Mouse (Mus musculus): ENCODE data around the gene Tubg2. TPM values are rescaled to one million over a fixed set of nuclear protein-coding genes. Genes with fewer than 3 reads are reported as not detected.

Tubg2 gene
- 0.31 and 0.74 TPM in 2 replicates for total RNA-seq (2012; rRNA removed)

DNA sequence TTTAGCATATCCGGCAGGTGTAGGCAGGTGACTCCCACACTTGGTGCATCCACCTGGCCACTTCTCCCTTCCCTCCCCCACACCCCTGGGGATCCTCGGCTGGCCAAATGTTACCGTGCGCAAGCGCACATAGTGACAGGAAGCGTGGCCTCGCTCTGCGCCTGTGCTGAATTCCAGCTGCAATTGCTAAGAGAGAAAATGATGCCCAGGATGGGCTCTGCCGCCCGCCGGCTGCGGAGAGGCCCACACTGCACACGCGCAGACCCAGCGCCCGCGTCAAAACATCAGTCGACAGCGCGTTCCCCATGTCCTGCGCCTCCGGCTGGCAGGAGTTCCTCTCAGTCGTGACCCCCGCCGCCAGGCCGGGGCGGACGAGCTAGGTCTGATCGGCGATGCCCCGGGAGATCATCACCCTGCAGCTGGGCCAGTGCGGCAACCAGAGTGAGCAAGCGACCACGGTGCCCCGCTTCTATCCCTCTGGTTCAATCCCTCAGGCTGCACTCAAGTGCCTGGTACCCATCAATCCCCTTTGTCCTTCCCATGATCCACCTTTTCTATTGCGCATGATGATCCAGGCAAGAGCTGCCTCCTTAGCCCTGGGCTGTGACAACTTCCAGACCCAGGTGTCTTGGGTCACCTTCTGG, at the start of gene Tubg2:
Tubg2 (plus strand) TSS at position 180 of the 644 bp plus-strand sequence.
- Histone ChIP-seq H3K9me3 (ENCODE audit: control insufficient read depth, insufficient read depth, low read depth, low read length) (no peaks in the 10 kb centered on the region), H3K4me3 (ENCODE audit: insufficient read depth in 1 of 2, low read depth in 1 of 2, low read length in 2 of 2, poor library complexity in 1 of 2, severe bottlenecking in 1 of 2) (peak within 1 kb of the TSS; percentile 52 to 60), H3K9ac (ENCODE audit: insufficient read depth, low read depth, low read length, poor library complexity, severe bottlenecking) (peak within 1 kb of the TSS; percentile 45), H3K4me1 (ENCODE audit: control insufficient read depth in 2 of 2, insufficient read depth in 2 of 2, low read length in 2 of 2, poor library complexity in 1 of 2) (peaks cover 0 to 6% of the 10 kb centered on the region in 2 experiments; a peak in 1 of 4 replicates), H3K27ac (ENCODE audit: insufficient read depth, low read depth, low read length, poor library complexity, severe bottlenecking) (no peak within 1 kb of the TSS), H3K36me3 (ENCODE audit: control insufficient read depth, insufficient read depth, low read length, poor library complexity, severe bottlenecking) (no peaks in the 10 kb centered on the region)
- in situ Hi-C loops (cut with MboI; ENCODE audit: low sequenced_read_pairs in 2 of 2, unreplicated experiment in 2 of 2) = no loop called here
- TF ChIP-seq MAFK (IDR thresholded peaks at IDR 0.05; ENCODE audit: insufficient read depth, low read depth, low read length) = no peak
- TF ChIP-seq HCFC1 (IDR thresholded peaks at IDR 0.05; ENCODE audit: borderline replicate concordance, insufficient read depth, low read length) = no peak
- no peak for TF ChIP-seq ZC3H11A (IDR thresholded peaks at IDR 0.05; ENCODE audit: borderline replicate concordance, low read depth, low read length)
- TF ChIP-seq ZNF384 (IDR thresholded peaks at IDR 0.05; ENCODE audit: low read depth, low read length) = no peak
- TF ChIP-seq CHD2 (IDR thresholded peaks at IDR 0.05; ENCODE audit: low read depth, low read length) = no peak
- DNase-seq (ENCODE audit: low read depth, low spot score) = no peak

DNA sequence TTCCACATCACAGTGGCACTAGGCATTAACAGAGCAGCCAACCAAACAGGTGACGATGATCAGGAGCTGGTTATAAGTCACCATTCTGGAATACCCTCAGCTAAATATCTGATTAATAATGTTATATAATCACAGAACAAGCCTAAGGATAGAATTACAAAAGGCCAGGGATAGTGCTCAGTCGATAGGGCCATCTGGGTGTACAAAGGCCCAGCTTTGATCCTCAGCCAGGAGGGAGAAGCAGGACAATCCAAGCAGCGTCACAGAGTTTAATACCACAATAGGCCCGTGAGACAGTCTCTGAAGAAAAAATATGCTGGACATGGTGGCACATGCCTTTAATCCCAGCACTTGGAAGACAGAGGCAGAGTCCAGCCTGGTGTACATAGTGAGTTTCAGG, 46.4 kb upstream of the Tubg2 start:
- in situ Hi-C loops (cut with MboI; ENCODE audit: low sequenced_read_pairs in 2 of 2, unreplicated experiment in 2 of 2) = no loop called here
- Histone ChIP-seq H3K9ac (ENCODE audit: insufficient read depth, low read depth, low read length, poor library complexity, severe bottlenecking) (no peak overlapping the region), H3K9me3 (ENCODE audit: control insufficient read depth, insufficient read depth, low read depth, low read length) (no peaks in the 10 kb centered on the region), H3K36me3 (ENCODE audit: control insufficient read depth, insufficient read depth, low read length, poor library complexity, severe bottlenecking) (peaks cover 3% of the 10 kb centered on the region; the same call in 1 of the 2 replicates), H3K27ac (ENCODE audit: insufficient read depth, low read depth, low read length, poor library complexity, severe bottlenecking) (no peak overlapping the region), H3K4me1 (ENCODE audit: control insufficient read depth in 2 of 2, insufficient read depth in 2 of 2, low read length in 2 of 2, poor library complexity in 1 of 2) (0 out of 4 replicates have a peak, but pooled peaks cover 0 to 2% of the 10 kb centered on the region in 2 experiments), H3K4me3 (ENCODE audit: insufficient read depth in 1 of 2, low read depth in 1 of 2, low read length in 2 of 2, poor library complexity in 1 of 2, severe bottlenecking in 1 of 2) (no peak overlapping the region)
- TF ChIP-seq HCFC1 (IDR thresholded peaks at IDR 0.05; ENCODE audit: borderline replicate concordance, insufficient read depth, low read length) (no peak), MAFK (IDR thresholded peaks at IDR 0.05; ENCODE audit: insufficient read depth, low read depth, low read length) (no peak)
- DNase-seq (ENCODE audit: low read depth, low spot score) = no peak

GRCm38 (mm10) chr11:101110708-101111107, 45.0 kb upstream of the Tubg2 start:
- Histone ChIP-seq H3K9me3 (ENCODE audit: control insufficient read depth, insufficient read depth, low read depth, low read length) (no peaks in the 10 kb centered on the region), H3K4me1 (ENCODE audit: control insufficient read depth in 2 of 2, insufficient read depth in 2 of 2, low read length in 2 of 2, poor library complexity in 1 of 2) (0 out of 4 replicates have a peak, but pooled peaks cover 0 to 2% of the 10 kb centered on the region in 2 experiments), H3K9ac (ENCODE audit: insufficient read depth, low read depth, low read length, poor library complexity, severe bottlenecking) (no peak overlapping the region), H3K27ac (ENCODE audit: insufficient read depth, low read depth, low read length, poor library complexity, severe bottlenecking) (no peak overlapping the region), H3K4me3 (ENCODE audit: insufficient read depth in 1 of 2, low read depth in 1 of 2, low read length in 2 of 2, poor library complexity in 1 of 2, severe bottlenecking in 1 of 2) (no peak overlapping the region), H3K36me3 (ENCODE audit: control insufficient read depth, insufficient read depth, low read length, poor library complexity, severe bottlenecking) (peaks cover 3% of the 10 kb centered on the region; the same call in 1 of the 2 replicates)
- no peak for DNase-seq (ENCODE audit: low read depth, low spot score)
- TF ChIP-seq CHD2 (IDR thresholded peaks at IDR 0.05; ENCODE audit: low read depth, low read length) = no peak
- in situ Hi-C loops (cut with MboI; ENCODE audit: low sequenced_read_pairs in 2 of 2, unreplicated experiment in 2 of 2) = no loop called here

DNA sequence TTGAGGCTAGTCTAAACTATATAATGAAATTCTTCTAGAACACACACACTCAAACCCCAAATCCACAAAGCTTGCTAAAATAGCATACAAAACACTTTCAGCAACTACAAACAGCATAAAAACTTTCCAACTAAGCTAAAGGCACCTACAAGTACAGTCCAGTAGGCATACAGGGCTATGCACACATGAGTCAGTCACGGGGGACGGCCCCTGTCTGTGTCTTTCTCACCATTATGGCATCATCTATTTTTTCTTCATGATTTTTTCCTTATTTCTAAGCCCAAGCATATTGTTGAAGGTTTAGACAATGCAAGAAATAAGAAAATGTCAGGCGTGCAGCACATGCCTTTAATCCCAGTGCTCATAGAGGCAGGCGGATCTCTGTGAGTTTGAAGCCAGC, 44.5 kb upstream of the Tubg2 start:
- Histone ChIP-seq H3K4me1 (ENCODE audit: control insufficient read depth in 2 of 2, insufficient read depth in 2 of 2, low read length in 2 of 2, poor library complexity in 1 of 2) (0 out of 4 replicates have a peak, but pooled peaks cover 0 to 2% of the 10 kb centered on the region in 2 experiments), H3K36me3 (ENCODE audit: control insufficient read depth, insufficient read depth, low read length, poor library complexity, severe bottlenecking) (peaks cover 3% of the 10 kb centered on the region; the same call in 1 of the 2 replicates), H3K9me3 (ENCODE audit: control insufficient read depth, insufficient read depth, low read depth, low read length) (no peaks in the 10 kb centered on the region), H3K9ac (ENCODE audit: insufficient read depth, low read depth, low read length, poor library complexity, severe bottlenecking) (no peak overlapping the region), H3K27ac (ENCODE audit: insufficient read depth, low read depth, low read length, poor library complexity, severe bottlenecking) (no peak overlapping the region), H3K4me3 (ENCODE audit: insufficient read depth in 1 of 2, low read depth in 1 of 2, low read length in 2 of 2, poor library complexity in 1 of 2, severe bottlenecking in 1 of 2) (no peak overlapping the region)
- DNase-seq (ENCODE audit: low read depth, low spot score) = no peak
- in situ Hi-C loops (cut with MboI; ENCODE audit: low sequenced_read_pairs in 2 of 2, unreplicated experiment in 2 of 2) = no loop called here
- TF ChIP-seq MAFK (IDR thresholded peaks at IDR 0.05; ENCODE audit: insufficient read depth, low read depth, low read length) (no peak), CHD2 (IDR thresholded peaks at IDR 0.05; ENCODE audit: low read depth, low read length) (no peak), HCFC1 (IDR thresholded peaks at IDR 0.05; ENCODE audit: borderline replicate concordance, insufficient read depth, low read length) (no peak), ZNF384 (IDR thresholded peaks at IDR 0.05; ENCODE audit: low read depth, low read length) (no peak), ZC3H11A (IDR thresholded peaks at IDR 0.05; ENCODE audit: borderline replicate concordance, low read depth, low read length) (no peak)

GRCm38 (mm10) chr11:101112186-101112585, 43.5 kb upstream of the Tubg2 start:
- Histone ChIP-seq H3K27ac (ENCODE audit: insufficient read depth, low read depth, low read length, poor library complexity, severe bottlenecking) (peak overlapping the region; percentile 43; the same call in 1 of the 2 replicates), H3K36me3 (ENCODE audit: control insufficient read depth, insufficient read depth, low read length, poor library complexity, severe bottlenecking) (peaks cover 3% of the 10 kb centered on the region; the same call in 1 of the 2 replicates), H3K4me1 (ENCODE audit: control insufficient read depth in 2 of 2, insufficient read depth in 2 of 2, low read length in 2 of 2, poor library complexity in 1 of 2) (0 out of 4 replicates have a peak, but pooled peaks cover 0 to 2% of the 10 kb centered on the region in 2 experiments), H3K4me3 (ENCODE audit: insufficient read depth in 1 of 2, low read depth in 1 of 2, low read length in 2 of 2, poor library complexity in 1 of 2, severe bottlenecking in 1 of 2) (no peak overlapping the region), H3K9me3 (ENCODE audit: control insufficient read depth, insufficient read depth, low read depth, low read length) (no peaks in the 10 kb centered on the region), H3K9ac (ENCODE audit: insufficient read depth, low read depth, low read length, poor library complexity, severe bottlenecking) (no peak overlapping the region)
- no peak for DNase-seq (ENCODE audit: low read depth, low spot score)
- TF ChIP-seq ZNF384 (IDR thresholded peaks at IDR 0.05; ENCODE audit: low read depth, low read length) (no peak), CHD2 (IDR thresholded peaks at IDR 0.05; ENCODE audit: low read depth, low read length) (no peak), ZC3H11A (IDR thresholded peaks at IDR 0.05; ENCODE audit: borderline replicate concordance, low read depth, low read length) (no peak), MAFK (IDR thresholded peaks at IDR 0.05; ENCODE audit: insufficient read depth, low read depth, low read length) (no peak), HCFC1 (IDR thresholded peaks at IDR 0.05; ENCODE audit: borderline replicate concordance, insufficient read depth, low read length) (no peak)
- in situ Hi-C loops (cut with MboI; ENCODE audit: low sequenced_read_pairs in 2 of 2, unreplicated experiment in 2 of 2) = no loop called here

Data from ES-E14 (cell line).